Mouse (Mus musculus) embryonic facial prominence, embryonic 10.5 days (tissue): ENCODE results near the gene Gli3. TPM values are rescaled to one million over a fixed set of nuclear protein-coding genes. Genes with fewer than 3 reads are reported as not detected.

ENCODE experiments used
- DNase-seq: peaks from one replicate; pipeline ENCODE4 v3.0.0-alpha.2; 2017; ENCODE audit warnings: low spot score
- H3K27ac ChIP-seq: fragments of 300-500 bp; sonication (generic); replicated peaks from 2 replicates; pipeline ENCODE4 v1.5.1; 2016; ENCODE audit warnings: mild to moderate bottlenecking
- H3K27me3 ChIP-seq: fragments of 300-500 bp; sonication (generic); replicated peaks from 2 replicates; pipeline ENCODE4 v1.6.1; 2016; ENCODE audit warnings: low read depth, mild to moderate bottlenecking; ENCODE audit not compliant: poor library complexity, severe bottlenecking
- H3K36me3 ChIP-seq: fragments of 300-500 bp; sonication (generic); replicated peaks from 2 replicates; pipeline ENCODE4 v1.6.1; 2016; ENCODE audit warnings: mild to moderate bottlenecking, moderate library complexity
- H3K4me1 ChIP-seq: fragments of 300-500 bp; sonication (generic); 2 replicates; pipeline ENCODE4 v1.6.1; 2016
- H3K4me3 ChIP-seq: fragments of 300-500 bp; sonication (generic); 2 replicates; pipeline ENCODE4 v1.5.1; 2016; ENCODE audit warnings: mild to moderate bottlenecking, moderate library complexity
- H3K9me3 ChIP-seq: fragments of 300-500 bp; sonication (generic); 2 replicates; pipeline ENCODE4 v1.6.1; 2016; ENCODE audit warnings: mild to moderate bottlenecking
- WGBS: fragments of 180-500 bp; shearing (Covaris S2); methylation state at CpG from one replicate; pipeline ENCODE4 v1.1.7; 2016; 5-methylcytosine and 5-hydroxymethylcytosine counted together
- polyA plus RNA-seq: library from polyadenylated mRNA; unstranded; fragments of >200 nt; fragmentation: Nextera tagmentation; extraction: Ambion mirVana; gene quantifications from 2 replicates; pipeline ENCODE4 v1.2.1, GENCODE M21; 2016

The Gli3 gene
- polyA plus RNA-seq, 1 experiment from 2014 or later: 33.9 TPM

DNA sequence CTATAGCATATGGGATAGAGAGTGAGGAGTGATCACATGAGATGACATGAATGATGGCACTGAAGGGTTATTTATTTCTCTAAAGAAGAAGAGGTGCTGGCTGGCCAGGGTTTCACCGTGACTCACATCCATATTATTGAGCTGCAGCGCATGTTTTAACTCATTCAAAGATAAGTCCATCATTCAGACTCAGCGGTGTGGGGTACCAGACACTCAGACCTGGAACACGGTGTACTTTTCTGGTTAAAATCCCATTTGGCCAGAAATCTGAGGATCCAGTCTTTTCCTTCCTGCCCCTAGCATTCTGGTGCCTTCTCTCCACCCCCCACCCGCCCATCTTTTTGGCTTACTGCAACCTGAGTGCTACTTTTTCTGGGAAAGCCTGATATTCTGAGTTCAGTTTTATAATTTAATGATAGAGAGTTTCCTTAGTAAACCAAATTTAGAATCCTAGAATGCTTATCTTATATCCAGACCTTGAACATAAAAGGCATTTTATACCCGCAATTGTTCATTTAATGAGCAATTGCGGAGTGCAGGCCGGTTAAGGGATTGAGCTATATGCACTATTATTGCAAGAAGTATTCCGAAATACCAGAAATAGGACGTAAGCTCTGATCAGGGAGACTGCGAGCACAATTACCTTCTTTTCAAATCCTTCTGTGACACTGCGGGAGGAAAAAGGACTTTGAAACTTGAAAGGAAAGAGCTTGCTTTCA, 80.3 kb downstream of the Gli3 start:
- no peaks in the 10 kb centered on the region for H3K27me3 ChIP-seq

DNA sequence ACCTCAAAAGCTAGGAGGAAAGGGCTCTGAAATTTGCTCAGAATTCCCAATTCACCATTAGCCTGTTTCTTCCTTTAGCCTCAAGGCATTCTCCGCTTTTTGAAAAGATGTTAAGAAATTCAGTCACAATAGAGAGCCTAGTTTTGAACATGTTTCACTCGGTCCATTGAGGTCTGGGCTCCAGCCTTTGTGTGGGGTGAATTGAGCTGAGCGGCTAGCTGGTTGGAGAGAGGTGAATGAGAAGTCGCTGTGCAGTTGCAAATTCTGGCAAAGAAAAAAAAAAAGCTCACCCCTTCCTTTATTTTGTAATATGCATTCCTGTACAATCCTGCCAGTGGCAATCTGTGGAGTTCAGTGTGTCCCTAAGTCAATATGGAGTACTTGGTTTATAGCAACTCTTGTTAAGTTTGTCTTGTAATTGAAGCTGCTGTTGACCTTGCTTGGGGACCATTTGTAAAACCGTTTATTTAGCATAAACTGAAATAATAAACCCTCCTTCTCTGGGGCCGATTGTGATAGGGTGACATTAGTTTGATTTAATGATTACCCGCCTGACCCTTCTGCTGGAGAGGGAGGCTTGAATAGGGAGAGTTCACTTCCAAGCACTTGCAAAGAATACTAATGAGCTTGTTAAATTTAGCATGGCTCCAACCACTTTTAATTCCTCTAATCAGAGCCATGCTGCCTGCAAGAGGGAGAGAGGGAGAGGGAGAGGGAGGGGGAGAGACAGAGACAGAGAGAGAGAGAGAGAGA, 81.0 kb downstream of the Gli3 start:
- no peaks in the 10 kb centered on the region for H3K9me3 ChIP-seq
- no peaks in the 10 kb centered on the region for H3K27me3 ChIP-seq
- peak overlapping the region; percentile 54 for H3K27ac ChIP-seq
- H3K4me1 ChIP-seq: peaks cover 88% of the 10 kb centered on the region
- peaks cover 8% of the 10 kb centered on the region; the same call in 1 of the 2 replicates for H3K36me3 ChIP-seq
- WGBS: 16% methylated on average over 7 of the region's 7 CpGs
- peak; percentile 46 for DNase-seq
- H3K4me3 ChIP-seq: no peak overlapping the region

More for the DNA sequence above, 80.3 kb downstream of the Gli3 start:
- Histone ChIP-seq H3K36me3 (peaks cover 4% of the 10 kb centered on the region; the same call in 1 of the 2 replicates), H3K27ac (peak overlapping the region; percentile 62), H3K4me1 (peaks cover 80% of the 10 kb centered on the region), H3K9me3 (no peaks in the 10 kb centered on the region), H3K4me3 (no peak overlapping the region)
- no peak for DNase-seq
- WGBS: 48% methylated on average over 12 of the region's 12 CpGs

DNA sequence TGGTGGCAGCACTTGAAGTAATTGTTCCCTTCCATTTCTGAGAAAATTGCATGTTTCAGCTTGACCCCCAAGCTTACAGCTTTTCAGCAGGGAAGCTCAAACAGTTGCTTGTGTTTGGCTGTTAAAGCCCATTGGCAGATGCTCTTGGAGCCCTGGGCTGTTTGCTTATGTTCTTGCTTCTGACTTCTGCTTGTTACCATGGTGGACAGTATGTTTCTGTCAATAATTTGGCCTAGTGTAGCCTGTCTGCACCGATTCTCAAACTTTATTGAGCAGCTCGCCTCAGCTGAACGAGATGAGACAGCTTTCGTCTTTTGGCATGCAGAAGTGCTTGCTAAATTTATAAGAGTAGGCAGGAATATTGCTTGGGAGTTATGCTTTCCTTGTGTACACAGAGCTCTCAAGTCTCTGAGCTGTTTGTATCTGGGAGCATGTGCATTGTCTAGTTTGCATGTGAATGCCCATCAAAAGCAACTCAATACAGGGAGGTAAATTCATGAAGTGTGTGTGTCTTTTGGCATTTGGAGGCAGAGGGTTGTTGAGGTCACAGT, 82.4 kb downstream of the Gli3 start:
- H3K36me3 ChIP-seq: peaks cover 8% of the 10 kb centered on the region; the same call in 1 of the 2 replicates
- DNase-seq: no peak
- H3K4me1 ChIP-seq: peaks cover 100% of the 10 kb centered on the region
- H3K27ac ChIP-seq: peak overlapping the region; percentile 59
- 63% methylated on average over 4 of the region's 4 CpGs for WGBS
- no peaks in the 10 kb centered on the region for H3K9me3 ChIP-seq
- H3K4me3 ChIP-seq: no peak overlapping the region; the same call in 1 of the 2 replicates
- no peaks in the 10 kb centered on the region for H3K27me3 ChIP-seq

DNA sequence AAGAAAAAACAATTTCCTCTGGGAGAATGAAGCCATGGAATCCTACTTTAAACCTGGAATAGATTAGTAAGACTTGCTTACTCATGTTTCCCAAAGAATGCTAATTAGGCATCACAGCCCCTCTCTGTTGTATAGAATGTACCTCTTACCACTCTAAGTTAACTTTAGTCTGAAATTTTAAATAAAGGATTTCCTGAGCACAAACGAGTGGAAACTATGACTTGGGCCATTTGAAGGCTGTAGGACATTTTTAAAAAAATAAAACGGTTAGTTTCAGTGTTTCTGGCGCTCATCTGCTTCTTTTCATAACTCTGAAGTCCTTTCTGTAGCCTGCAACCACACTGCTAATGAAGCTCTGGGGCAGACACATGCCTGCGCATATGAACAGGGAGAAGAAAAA, 83.2 kb downstream of the Gli3 start:
- H3K4me1 ChIP-seq: peaks cover 100% of the 10 kb centered on the region
- DNase-seq: no peak
- WGBS: 54% methylated on average over 4 of the region's 4 CpGs
- H3K27me3 ChIP-seq: no peaks in the 10 kb centered on the region
- peaks cover 8% of the 10 kb centered on the region; the same call in 1 of the 2 replicates for H3K36me3 ChIP-seq
- no peak overlapping the region for H3K4me3 ChIP-seq
- H3K27ac ChIP-seq: no peak overlapping the region
- H3K9me3 ChIP-seq: no peaks in the 10 kb centered on the region

DNA sequence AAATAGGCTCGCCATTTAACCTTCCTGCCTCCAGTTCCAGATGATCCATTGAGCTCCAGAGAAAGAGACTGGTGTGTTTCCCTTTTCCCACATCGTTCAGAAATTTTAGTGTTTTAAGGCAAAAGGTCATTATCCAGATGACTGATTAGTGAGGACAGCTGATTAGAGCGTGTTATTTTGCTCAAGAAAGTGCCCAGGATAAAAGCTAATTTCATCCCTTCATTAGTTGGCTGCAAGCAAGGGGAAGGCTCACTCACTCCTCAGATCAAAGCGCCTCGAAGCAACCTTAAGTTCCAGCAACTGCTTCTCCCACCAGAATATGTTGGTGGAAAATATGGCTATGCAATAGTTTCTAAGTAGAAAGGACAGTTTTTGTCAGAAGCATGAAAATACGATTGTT, 86.4 kb downstream of the Gli3 start:
- no peak for DNase-seq
- Histone ChIP-seq H3K27me3 (no peaks in the 10 kb centered on the region), H3K27ac (no peak overlapping the region), H3K9me3 (no peaks in the 10 kb centered on the region), H3K4me3 (no peak overlapping the region), H3K4me1 (peaks cover 90% of the 10 kb centered on the region), H3K36me3 (peaks cover 10% of the 10 kb centered on the region; the same call in 1 of the 2 replicates)
- WGBS: 46% methylated on average over 6 of the region's 6 CpGs

GRCm38 (mm10) chr13:15550027-15550602, 87.1 kb downstream of the Gli3 start:
- Histone ChIP-seq H3K4me1 (peaks cover 87% of the 10 kb centered on the region), H3K27ac (no peak overlapping the region), H3K4me3 (no peak overlapping the region), H3K27me3 (no peaks in the 10 kb centered on the region), H3K9me3 (no peaks in the 10 kb centered on the region), H3K36me3 (peaks cover 10% of the 10 kb centered on the region; the same call in 1 of the 2 replicates)
- 73% methylated on average over 8 of the region's 8 CpGs for WGBS
- DNase-seq: no peak

- Histone ChIP-seq H3K27me3 (no peaks in the 10 kb centered on the region), H3K4me1 (peaks cover 81% of the 10 kb centered on the region)
- 54% methylated on average over 6 of the region's 6 CpGs for WGBS
These were observed 87.7 kb downstream of the Gli3 start for GRCm38 (mm10) chr13:15550731-15551130.

DNA sequence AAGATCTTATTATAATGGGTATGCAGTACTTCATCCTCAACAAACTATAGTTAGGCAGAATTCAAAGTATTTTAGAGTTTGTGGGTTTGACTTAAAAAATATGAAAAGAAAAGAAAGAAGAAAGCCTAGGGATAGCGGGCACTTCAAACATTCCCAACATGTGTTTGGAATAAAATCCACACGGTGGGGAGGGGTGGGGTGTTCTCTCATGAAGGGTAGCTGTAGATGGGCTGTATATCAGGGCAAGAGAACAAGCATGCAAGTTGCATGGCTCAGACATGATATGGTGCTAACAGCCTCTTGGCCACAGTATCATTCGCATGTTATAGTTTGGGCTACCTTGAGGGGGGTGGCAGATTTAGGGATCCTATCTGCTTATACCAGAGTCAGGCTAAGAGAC, 89.0 kb downstream of the Gli3 start:
- no peaks in the 10 kb centered on the region for H3K9me3 ChIP-seq
- 65% methylated on average over 3 of the region's 3 CpGs for WGBS
- H3K27ac ChIP-seq: no peak overlapping the region
- no peaks in the 10 kb centered on the region for H3K27me3 ChIP-seq
- no peak for DNase-seq
- H3K4me3 ChIP-seq: no peak overlapping the region
- H3K36me3 ChIP-seq: peaks cover 10% of the 10 kb centered on the region; the same call in 1 of the 2 replicates
- peaks cover 81% of the 10 kb centered on the region for H3K4me1 ChIP-seq

More at GRCm38 (mm10) chr13:15550731-15551130, 87.7 kb downstream of the Gli3 start:
- H3K4me3 ChIP-seq: no peak overlapping the region
- peak overlapping the region; percentile 32; the same call in 1 of the 2 replicates for H3K27ac ChIP-seq
- no peaks in the 10 kb centered on the region for H3K9me3 ChIP-seq
- peaks cover 10% of the 10 kb centered on the region; the same call in 1 of the 2 replicates for H3K36me3 ChIP-seq
- no peak for DNase-seq

DNA sequence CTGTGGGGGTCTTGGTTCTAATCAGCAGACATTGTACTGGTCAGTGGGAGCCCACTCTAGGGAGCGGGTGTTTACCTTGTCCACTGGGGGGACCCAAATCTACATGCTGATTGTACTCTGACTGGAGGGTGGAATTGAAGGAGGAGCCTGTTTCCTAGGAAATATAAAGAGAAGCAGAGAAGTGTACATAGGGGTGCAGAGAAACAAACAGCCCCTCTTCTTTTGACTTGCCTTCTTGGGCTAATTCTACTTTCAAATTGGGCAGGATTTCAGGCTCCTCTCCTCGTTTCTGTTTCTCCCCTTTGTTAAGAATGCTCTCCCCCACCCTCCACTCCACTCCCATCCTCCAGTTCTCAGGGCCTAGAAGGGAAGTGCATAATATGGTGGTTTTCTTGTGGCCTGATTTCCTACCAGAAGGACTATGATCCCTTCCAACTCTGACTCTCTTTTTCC, 93.6 kb downstream of the Gli3 start:
- Histone ChIP-seq H3K27me3 (no peaks in the 10 kb centered on the region), H3K9me3 (no peaks in the 10 kb centered on the region), H3K4me3 (no peak overlapping the region), H3K27ac (peak overlapping the region; percentile 44; the same call in 1 of the 2 replicates), H3K4me1 (peaks cover 58% of the 10 kb centered on the region), H3K36me3 (peaks cover 7% of the 10 kb centered on the region; the same call in 1 of the 2 replicates)
- 29% methylated on average over 2 of the region's 2 CpGs for WGBS
- no peak for DNase-seq

DNA sequence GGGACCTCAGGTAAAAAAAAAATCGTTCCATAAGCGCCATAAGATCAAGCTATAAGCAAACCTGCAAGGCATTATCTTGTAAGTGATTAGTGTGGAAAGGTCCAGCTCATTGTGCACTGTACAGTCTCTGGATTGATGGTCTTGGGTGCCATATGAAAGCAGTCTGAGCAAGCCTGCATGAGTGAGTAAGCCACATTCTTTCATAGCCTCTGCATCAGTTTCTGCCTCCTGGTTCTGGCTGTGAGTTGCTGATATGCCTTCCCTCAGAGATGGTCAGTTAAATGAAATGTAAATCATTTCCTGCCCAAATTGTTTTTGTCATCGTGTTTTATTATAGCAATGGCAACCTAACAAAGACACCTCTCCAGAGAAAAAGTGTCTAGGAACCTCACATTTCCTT, 98.4 kb downstream of the Gli3 start:
- 87% methylated on average over 3 of the region's 3 CpGs for WGBS
- Histone ChIP-seq H3K36me3 (peaks cover 17% of the 10 kb centered on the region), H3K27ac (no peak overlapping the region), H3K4me1 (peaks cover 43% of the 10 kb centered on the region), H3K9me3 (no peaks in the 10 kb centered on the region), H3K4me3 (no peak overlapping the region), H3K27me3 (no peaks in the 10 kb centered on the region)
- DNase-seq: no peak

- Histone ChIP-seq H3K4me1 (peaks cover 26% of the 10 kb centered on the region), H3K36me3 (peaks cover under 1% of the 10 kb centered on the region; the same call in 1 of the 2 replicates), H3K4me3 (no peak overlapping the region), H3K27me3 (no peaks in the 10 kb centered on the region), H3K9me3 (no peaks in the 10 kb centered on the region), H3K27ac (no peak overlapping the region; the same call in 1 of the 2 replicates)
- WGBS: 47% methylated on average over 15 of the region's 15 CpGs
- no peak for DNase-seq
These were observed 108.0 kb downstream of the Gli3 start for GRCm38 (mm10) chr13:15570908-15571568.
